Mouse (Mus musculus) cortical plate, adult 2 months (tissue): ENCODE data around the gene Depp1.

Experiments
- CTCF ChIP-seq: fragments of 200-500 bp; IDR thresholded peaks from 2 replicates; pipeline ENCODE4 v1.5.1; 2011; ENCODE audit warnings: mild to moderate bottlenecking, control low read depth, low read length; ENCODE audit not compliant: insufficient read depth; ENCODE audit errors: extremely low read depth
- POLR2A ChIP-seq: fragments of 200-500 bp; IDR thresholded peaks from 2 replicates; pipeline ENCODE4 v1.6.1; 2011; ENCODE audit warnings: mild to moderate bottlenecking, low read length, control low read depth; ENCODE audit not compliant: insufficient read depth; ENCODE audit errors: extremely low read depth

DNA sequence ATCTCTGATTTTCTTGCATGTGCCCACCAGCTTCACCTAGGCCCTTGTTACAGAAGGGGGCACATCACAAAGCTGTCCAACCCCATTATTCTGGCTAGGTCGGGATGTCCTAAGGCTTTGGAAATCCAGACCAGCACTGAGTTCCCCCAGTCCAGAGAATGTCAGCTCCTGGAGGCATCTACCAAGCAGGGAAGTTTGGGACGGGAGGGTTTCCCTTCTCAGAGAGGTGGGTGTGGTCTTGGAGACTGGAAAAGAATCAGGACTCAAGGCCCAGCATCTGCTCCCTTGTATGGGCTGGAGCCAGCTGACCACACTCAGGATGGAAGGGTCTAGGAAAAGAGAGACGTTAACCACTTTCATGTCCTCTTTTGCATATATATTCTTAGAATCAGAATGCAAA lies 2.8 kb downstream of the Depp1 start:
- no peak for TF ChIP-seq POLR2A
- no peak for TF ChIP-seq CTCF
